Mouse (Mus musculus): ENCODE data around the gene Bckdk.
A peak's percentile ranks its signal among the peaks of the same experiment; 100 is the strongest.
"Not testable (repeated sequence)": the region's sequence is repeated elsewhere in the genome, so short reads cannot be mapped to it uniquely, and the experiment has no call there.

Bckdk gene

GRCm38 (mm10) chr7:127931351-127932135 is 27.7 kb downstream of the Bckdk start:
- peak; percentile 70 for DNase-seq (ENCODE audit: low spot score)

- DNase-seq (ENCODE audit: low spot score): peak; percentile 74
These were observed 28.6 kb downstream of the Bckdk start for GRCm38 (mm10) chr7:127932273-127933031.

- DNase-seq (ENCODE audit: low spot score): no peak
These were observed 30.2 kb downstream of the Bckdk start for GRCm38 (mm10) chr7:127934075-127934474.

GRCm38 (mm10) chr7:127935028-127935722 is 31.3 kb downstream of the Bckdk start:
- DNase-seq (ENCODE audit: low spot score): peak; percentile 96

- DNase-seq (ENCODE audit: low spot score): no peak
These were observed 31.9 kb downstream of the Bckdk start for GRCm38 (mm10) chr7:127935748-127936159.

GRCm38 (mm10) chr7:127936216-127936884 is 32.5 kb downstream of the Bckdk start:
- DNase-seq (ENCODE audit: low spot score): no peak

- not testable (repeated sequence) for DNase-seq (ENCODE audit: low spot score)
These were observed 38.2 kb downstream of the Bckdk start for GRCm38 (mm10) chr7:127942097-127942496.

- DNase-seq (ENCODE audit: low spot score): no peak
These were observed 40.7 kb downstream of the Bckdk start for GRCm38 (mm10) chr7:127944614-127945013.

GRCm38 (mm10) chr7:127946470-127947023 is 42.7 kb downstream of the Bckdk start, which contains the start of gene Prss36:
Gene Prss36 (minus strand): TSS chr7:127946725.
- peak; percentile 34 for DNase-seq (ENCODE audit: low spot score)

- DNase-seq (ENCODE audit: low spot score): no peak
These were observed 49.1 kb downstream of the Bckdk start for GRCm38 (mm10) chr7:127952864-127953581.

GRCm38 (mm10) chr7:127959364-127959763 is 55.5 kb downstream of the Bckdk start:
- DNase-seq (ENCODE audit: low spot score): no peak

Data from urinary bladder, postnatal 14 days (tissue).